Mouse (Mus musculus): ENCODE measurements at regions not wholly inside any gene's neighbourhood (a gene's known extent, or its start where the extent isn't known, plus 50 kb on each side); places are given as distances from the start of the nearest gene placed in this dataset.
A peak's percentile ranks its signal among the peaks of the same experiment; 100 is the strongest.

DNA sequence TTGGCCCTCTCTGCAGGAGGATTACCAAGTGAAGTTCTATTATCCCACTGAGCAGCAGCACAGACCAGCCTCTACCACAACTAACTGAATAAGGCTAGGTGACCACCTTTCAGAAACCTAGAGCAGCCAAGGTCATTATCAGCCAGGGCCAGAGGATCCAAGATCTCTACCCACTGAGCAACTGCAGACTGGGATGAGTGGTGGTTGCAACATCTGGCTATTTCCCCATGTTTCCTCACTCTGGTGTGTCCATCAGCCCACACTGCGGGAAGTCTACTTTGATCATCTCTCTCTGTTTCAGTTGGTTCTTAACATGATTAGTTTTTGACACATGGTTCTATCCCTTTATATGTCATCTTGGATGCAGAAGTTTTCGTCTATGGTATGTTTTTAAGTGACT, 157.2 kb downstream of the Cog6 start:
- DNase-seq (ENCODE audit: low spot score): no peak

DNA sequence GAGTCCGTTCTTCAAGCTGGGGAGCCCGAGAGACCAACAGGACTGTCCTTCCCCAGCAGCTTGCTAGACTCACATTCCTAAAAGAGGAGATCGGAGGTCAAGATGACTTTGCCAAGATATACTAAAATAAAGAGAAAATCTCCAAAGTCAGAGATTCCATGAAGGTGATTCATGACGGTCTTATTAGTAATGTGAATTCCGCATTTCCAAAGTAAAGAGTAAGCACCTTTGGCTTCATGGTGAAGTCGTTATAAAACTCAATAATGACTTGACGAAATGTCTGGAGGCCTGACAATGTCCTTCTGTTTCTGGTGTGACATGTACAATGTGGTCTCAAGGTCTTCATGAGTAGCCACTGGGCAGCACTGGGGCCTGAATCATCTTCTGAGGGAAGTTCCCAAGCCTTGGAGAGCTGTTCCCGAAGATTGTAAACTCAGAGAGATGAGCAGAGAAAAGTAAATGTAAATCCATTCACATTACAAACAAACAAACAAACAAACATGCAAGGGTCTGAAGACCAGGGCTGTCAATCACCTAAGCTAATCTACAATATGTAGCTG, 157.7 kb downstream of the Cog6 start:
- DNase-seq (ENCODE audit: low spot score): no peak

DNA sequence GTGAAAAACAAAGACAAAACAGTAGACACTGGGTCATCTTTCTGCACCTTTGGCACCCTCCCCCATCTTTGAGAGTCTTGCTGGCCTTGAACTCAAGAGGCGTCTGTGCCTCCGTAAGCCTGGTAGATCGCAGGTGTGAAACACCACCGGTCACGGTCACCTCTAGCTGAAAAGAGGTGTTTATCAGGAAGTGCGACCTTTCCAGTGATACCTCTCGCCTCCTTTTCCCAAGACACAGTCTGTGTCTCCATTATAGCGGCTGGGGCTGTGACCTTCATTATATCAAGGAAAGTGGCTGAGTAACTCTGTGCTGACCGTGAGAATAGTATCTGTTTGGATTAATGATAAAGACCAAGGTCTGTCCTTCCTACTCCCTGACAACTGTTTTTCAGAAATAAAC, 158.8 kb downstream of the Cog6 start:
- DNase-seq (ENCODE audit: low spot score): no peak

DNA sequence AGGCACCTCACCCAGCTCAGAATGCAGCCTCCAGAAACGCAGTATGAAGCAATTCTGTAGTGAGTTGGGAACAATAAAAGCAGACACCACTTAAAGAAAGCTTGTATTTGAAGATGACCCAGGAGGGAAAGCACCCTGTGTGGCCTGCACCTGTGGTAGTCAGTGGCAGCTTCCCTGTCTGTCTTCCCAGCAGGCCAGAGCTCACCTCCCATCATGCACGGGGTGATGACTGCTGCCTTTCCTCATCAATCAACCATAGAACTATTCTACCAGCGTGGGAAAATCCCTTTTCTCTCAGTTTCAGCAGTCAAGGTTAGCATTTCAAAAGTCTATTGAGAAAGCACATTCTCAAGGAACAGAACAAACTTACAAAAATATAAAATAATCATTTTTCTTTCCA, 160.0 kb downstream of the Cog6 start:
- no peak for DNase-seq (ENCODE audit: low spot score)

DNA sequence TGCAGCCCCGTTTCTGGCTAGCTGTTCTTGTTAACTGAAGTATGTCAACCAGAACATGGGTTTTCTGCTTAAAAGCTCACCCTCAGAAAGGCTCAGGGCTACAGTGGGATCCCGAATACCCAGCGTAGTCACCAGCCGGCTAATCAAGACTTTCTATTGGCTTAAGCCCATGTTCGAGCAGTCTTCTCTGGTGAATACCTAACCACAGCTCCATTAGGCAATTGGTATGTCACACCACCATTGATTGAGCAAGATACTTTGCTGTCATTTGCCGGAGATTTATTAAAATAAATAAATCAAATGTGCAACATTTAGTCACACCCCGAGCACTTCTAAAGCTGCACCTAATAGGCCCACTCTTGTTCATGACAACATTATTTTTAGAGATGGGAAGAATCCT, 162.5 kb downstream of the Cog6 start:
- no peak for DNase-seq (ENCODE audit: low spot score)

DNA sequence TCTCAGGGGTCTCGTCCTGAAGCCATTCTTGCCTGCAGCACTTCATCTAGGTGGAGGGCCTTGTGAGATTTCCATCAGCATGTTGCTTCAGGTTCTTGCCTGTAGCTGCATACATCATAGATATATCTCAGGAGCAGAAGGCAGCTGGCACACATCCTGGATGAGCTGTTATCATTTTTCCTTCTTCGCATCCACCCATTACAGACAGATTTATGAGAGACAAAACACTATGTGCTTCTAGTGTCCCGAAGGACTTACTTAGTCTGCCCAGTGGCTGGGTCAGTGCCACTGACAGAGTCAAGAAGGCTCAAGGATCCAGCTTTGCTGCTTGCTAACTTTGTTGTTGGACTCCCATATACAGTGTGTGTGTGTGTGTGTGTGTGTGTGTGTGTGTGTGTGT, 163.9 kb downstream of the Cog6 start:
- no peak for DNase-seq (ENCODE audit: low spot score)

DNA sequence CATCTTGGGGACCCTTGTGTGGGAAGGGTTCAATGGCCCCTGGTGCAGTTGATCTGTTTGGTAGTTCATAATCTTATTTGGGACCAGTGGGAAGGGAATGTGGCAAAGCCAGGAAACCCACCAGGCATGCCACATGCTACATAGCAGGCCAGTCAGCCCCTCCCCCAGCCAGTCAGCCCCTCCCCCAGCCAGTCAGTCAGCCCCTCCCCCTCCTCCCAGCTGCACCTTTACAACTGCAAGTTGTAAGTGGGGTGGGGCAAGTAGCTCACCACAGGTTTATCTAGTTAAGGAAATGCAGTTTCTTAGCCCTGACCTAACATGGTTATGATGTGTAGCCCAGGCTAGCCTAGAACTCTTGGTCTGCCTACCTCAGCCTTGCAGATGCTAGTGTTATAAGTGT, 171.9 kb downstream of the Cog6 start:
- no peak for DNase-seq (ENCODE audit: low spot score)

DNA sequence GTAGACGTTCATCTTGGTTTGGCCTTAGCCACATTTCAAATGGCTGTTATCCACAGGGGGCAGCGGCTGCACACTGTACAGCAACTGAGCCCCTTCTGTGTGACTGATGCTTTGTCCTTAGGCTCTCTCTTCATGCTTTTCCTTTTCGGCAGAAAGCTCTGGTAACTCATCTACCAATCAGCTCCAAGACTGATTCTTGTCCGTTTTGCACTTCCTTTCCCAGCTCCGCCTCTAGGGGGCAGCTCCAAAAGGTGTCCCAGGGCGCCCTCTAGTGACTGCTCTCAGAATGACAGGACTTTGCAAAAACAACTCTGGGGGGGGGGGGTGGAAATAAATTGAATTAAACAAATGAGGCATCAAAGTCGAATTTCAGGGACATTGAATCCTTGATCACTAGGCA, 173.0 kb downstream of the Cog6 start:
- DNase-seq (ENCODE audit: low spot score): peak; percentile 89

DNA sequence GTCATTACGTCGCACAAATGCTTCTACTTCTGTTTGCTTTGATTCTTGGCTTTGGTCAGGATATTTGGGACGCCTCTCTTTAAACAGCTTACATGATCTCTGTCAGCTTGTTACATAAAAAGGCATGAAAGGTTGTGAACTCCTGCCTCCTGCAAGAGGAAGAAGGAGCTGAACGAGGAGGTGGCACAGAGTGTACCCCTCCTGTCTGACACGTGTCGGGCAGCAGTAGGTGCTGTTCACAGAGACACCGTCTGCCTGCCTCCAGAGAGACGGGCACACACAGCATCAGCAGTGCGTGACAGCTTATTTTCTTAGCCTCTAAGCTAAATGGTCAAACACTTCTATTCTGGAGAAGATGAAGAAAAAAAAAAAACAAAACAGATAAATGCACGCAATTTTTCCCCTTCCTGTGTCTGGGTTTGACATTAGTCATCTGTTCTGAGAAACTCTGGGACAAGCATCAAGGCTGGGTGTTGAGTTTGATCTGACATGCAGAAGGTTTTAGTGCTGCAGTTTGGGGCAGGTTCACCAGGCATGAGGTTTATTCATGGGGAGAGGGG, 174.1 kb downstream of the Cog6 start:
- DNase-seq (ENCODE audit: low spot score): no peak

DNA sequence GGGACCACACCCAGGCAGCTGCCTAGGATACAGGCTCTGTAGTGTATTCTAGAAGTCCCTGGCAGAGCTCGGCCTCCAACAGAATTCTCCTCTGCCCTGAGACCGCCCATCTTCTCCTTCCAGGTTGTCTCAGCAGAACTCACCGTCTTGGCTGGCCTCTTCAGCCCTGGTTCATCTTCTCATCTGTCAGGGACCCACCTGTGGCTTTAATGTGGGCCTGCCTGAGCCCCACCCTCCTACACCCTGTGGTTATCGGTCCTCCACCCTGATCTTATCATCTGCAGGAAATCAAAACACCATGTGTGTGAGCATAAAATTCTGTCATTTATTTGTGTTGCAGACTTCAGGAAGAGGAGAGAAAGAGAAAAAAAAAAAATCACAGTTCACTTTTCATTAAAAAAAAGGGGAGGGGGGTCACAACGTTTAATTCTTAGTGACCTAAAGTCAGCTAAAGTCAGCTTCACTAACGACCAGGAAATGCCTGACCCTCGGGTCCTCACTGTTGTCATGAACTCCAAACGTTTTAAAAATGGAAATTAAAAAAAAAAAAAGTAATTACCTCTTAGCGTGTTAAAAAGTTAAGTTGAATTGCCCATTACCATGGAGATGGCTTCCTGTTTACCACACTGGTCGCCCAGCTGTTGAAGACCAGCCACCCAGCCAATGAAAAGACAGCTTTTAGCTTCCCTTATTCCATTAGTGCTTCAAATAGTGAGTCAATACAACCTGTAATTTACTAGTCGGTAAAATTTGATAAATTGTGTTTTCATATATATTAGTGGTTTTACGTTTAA, 176.7 kb downstream of the Cog6 start:
- DNase-seq (ENCODE audit: low spot score): no peak

DNA sequence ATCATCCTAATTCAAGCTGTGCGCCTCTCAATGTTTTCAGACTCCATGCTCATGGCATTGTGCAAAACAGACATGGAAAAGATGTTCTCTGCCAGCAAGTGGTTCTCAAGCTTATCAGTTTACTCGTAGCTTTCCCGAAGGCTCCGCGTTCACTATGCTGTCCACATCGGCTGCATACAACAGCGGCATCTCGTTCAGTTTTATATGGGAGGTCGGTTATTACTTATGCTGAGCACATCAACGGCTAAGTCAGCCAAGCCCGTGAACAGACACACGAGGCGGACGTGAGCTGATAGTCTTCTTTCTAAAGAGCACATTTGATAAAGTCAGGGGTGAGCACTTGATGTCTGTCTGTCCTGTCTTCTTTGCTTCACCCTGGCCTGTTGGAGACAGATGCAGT, 179.0 kb downstream of the Cog6 start:
- no peak for DNase-seq (ENCODE audit: low spot score)

DNA sequence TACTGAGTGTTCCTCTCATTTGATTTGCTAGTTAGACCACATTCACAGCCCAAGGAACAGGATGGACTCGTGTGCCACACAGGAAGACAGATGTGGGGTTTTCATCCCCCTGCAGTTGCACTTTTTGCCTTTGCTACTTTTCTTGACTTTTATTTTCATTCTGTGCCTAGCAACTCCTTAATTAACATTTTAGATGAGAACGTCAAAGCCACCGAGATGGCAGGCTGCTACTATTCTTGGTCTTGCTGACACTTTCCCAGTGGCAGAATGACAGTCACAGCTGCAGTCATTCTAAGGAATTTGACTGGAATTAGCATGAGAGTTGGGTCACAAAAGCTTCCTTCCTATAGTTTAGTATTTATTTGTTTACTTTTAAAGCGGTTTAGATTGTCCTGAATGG, 179.5 kb downstream of the Cog6 start:
- no peak for DNase-seq (ENCODE audit: low spot score)

DNA sequence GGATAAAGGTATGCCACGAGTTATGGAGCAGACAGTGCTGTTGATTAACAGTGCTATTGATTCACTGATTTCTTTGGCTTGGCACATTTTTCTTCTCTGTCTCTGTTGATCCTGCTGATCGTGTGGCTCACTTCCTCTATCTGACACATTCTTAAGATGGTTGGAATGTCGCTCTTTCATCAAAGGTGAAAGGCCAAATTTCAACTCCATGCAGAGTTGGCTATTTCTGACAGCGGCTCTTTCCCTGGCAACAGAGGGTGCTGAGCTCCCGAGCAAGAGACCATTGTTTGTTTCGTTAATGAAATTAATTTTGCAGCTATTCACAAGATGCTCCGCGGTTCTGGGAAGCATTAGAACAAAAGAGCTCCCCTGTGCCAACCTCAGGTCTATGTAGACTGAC, 180.3 kb downstream of the Cog6 start:
- peak; percentile 70 for DNase-seq (ENCODE audit: low spot score)

DNA sequence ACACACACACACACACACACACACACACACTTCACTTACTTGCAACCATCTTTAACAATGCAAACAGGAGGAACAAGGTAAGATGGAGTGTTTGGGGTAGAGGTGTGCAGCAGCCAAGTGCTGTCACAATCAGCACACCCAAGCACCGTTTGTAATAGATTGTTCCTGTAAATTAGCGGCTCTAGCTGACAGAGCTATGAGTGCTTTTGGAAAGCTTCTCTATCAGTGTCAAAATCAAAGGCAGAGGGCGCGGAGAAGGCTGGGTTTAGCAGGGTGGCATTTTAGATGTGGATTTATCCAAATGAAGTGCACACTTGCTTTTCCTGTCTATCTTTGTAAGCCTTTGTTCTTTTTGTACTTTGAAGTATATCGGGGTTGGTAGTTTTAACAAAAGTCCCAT, 184.6 kb downstream of the Cog6 start:
- no peak for DNase-seq (ENCODE audit: low spot score)

DNA sequence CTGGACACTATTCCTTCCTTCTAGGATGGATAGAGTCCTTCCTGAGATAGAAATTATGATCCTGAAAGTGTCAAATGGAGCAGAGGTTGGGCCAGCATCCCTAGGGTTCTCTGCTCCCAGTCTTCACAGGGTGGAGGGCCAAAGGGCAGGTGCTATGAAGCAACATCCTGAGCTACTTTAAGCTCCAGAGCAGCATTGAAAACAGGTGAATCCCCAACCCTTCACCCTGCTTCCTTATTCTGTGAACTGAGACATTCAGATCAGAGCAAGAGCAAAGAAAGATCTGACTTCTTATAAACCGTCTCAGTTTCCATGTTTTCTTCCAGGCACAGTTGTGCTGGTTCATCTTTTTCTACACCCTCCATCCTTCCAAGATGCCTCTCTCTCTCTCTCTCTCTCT, 185.1 kb downstream of the Cog6 start:
- DNase-seq (ENCODE audit: low spot score): no peak

DNA sequence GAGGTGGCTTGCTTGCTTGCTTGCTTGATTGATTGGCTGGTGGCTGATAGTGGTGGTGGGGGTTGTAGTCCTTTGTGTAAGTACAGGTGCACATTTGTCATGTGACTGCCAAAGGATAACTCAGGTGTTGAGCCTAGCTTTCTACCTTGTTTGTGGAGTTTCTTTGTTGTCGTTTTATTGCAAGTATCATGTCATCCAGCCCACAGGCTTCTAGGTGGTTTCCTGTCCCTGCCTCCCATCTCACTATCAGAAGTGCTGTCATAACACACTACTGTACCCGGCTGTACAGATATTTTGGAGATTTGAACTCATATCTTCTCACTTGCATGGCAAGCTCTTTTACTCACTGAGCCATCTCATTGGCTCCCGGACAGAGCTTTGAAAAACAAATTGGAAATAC, 186.9 kb downstream of the Cog6 start:
- no peak for DNase-seq (ENCODE audit: low spot score)

DNA sequence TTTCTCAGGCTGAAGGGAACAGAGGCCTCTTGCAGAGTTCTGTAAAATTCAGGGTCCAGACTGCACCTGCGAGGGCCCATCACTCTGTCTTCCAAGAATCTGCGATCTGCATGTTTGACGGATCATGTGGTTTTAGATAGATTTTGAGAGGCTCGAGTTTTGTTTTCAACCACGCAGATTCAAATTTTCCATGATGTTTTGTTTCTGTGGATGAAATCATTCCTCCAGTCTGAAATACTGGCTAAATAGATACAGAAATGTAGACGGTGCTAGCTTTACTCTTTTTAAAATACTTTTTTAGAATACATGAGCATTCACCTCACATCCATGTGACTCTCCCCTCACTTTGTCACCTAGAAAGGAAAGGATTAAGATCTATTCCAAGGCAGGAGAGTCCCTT, 188.0 kb downstream of the Cog6 start:
- no peak for DNase-seq (ENCODE audit: low spot score)

DNA sequence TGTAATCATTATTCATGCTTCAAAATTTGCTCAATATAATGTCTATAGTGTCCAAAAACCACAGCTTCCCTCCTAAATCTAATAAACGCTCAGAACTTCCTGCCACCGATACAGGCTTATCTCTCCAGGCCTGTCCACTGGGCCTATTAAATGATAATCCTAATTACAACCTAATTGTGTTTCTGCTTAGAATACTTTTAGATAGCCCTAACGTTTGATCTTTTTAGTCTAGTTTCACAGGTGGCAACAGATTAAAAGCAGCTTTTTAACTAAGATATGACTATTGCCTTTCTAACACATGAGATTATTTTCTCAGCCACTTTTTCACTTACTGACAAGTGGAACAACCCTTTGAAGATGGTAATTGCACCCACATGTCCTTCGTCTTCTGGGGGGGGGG, 188.6 kb downstream of the Cog6 start:
- no peak for DNase-seq (ENCODE audit: low spot score)

DNA sequence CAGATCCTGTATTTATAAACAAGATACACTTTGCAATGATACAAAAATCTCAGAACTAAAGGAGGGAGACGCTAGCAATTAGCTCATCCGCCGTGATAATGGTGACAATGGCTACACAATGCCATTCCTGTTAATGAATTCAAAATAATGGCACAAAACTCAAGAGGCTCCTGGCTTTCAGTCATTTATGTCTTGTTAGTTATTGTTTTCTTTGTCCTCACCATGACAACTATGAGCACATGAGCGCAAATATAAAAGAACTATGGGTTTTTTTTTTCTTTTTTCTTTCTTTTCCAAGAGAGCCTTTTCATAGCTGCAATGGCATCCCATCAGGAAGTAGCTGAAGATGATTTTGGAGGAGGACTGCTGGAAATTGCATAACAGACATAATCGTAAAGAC, 194.2 kb downstream of the Cog6 start:
- DNase-seq (ENCODE audit: low spot score): no peak

DNA sequence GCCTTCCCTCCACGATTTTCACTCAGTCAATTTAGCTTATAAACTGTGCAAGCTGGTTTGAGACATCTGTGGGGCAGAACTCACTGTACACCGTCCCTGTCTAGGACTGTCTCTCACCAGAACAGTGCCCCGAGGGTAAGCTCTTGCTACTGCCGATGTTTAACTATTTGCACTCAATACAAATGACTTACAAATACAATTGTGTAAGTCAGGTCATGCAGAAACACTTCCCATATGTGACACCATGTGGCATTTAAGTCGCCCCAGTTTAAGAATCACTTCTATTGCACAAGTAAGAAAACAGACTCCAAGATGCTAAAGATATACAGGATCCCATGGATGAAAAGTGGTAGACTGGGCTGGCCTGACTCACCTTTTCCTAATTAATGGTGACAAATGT, 195.6 kb downstream of the Cog6 start:
- no peak for DNase-seq (ENCODE audit: low spot score)

DNA sequence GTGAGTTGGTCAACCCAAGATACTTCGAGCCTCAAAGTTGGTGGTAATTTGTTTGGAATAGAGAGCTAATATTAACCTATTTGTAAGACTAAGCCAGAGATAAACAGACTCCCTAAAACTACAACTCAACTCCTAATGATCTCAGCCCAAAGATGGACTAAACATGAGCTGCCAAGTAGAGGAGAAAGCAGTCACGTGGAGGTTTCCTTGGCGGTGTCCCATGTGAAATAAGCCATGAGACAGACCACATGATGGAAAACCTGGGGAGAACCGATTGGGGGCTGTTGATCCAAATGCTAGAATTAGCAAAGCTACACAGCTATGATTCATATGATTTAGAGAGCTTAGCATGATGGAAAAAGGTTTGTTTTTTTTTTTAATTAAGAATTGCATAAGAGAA, 198.6 kb downstream of the Cog6 start:
- DNase-seq (ENCODE audit: low spot score): no peak

DNA sequence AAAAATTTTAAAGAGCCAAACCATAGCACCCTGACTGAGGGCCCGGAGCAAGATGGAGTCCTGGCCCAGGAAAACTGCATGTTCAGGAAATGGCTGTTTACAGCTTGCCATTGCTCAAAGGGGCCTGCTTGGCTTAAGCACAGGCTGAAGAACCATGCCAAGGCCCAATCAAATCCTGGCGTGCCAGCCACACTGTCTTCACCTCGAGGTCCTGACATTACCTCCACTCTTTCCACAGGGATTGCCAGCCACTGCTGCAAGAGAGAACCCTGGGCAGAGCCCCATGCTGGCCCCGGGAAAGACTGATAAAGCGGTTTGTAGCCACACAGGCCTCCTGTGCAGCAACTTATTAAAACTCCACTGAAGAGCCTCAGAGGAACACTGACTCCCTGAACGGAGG, 199.6 kb downstream of the Cog6 start:
- DNase-seq (ENCODE audit: low spot score): no peak

DNA sequence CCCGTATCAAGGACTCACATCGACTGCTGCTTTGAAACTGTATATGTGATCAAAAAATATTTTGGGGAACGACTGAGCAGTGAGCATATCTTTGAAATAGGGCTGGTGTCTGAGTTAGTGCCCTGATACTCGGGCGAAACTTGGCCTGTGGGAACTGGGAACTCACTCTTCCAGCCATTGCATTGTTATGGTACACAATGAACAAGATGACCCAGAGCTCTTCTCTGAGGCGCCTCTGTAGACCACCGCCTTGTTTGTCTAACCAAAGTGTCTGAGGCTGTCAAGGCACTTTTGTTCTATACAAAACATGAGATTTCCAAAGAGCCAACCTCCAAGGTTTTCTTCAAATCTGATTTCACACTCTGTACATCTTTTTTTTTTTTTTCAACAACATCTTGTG, 201.5 kb downstream of the Cog6 start:
- DNase-seq (ENCODE audit: low spot score): peak; percentile 46

DNA sequence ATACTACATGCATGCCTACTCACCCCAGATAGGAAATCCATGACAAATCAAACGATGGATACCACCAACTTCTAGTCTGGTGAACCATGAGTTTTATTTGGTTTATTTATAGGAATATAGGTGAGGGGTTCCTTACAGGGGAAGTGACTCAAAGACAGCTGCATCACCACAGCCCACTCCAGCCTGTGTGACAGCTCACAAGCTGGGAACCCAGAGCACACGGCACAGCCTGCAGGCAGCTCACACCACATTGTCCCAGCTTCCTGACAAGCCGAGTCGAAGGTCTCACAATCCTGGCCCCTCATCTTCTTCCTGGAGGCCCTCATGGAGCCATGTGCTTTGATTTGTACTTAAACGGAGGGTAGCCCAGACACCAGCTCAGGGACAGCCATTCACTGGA, 214.7 kb downstream of the Cog6 start:
- DNase-seq (ENCODE audit: low spot score): no peak
